Mouse (Mus musculus): ENCODE measurements around the gene Kbtbd3. TPM values are rescaled to one million over a fixed set of nuclear protein-coding genes. Genes with fewer than 3 reads are reported as not detected.

The Kbtbd3 gene
- total and polyA plus RNA-seq, 3 experiments: 1.4 to 2.2 TPM; not detected in 1

DNA sequence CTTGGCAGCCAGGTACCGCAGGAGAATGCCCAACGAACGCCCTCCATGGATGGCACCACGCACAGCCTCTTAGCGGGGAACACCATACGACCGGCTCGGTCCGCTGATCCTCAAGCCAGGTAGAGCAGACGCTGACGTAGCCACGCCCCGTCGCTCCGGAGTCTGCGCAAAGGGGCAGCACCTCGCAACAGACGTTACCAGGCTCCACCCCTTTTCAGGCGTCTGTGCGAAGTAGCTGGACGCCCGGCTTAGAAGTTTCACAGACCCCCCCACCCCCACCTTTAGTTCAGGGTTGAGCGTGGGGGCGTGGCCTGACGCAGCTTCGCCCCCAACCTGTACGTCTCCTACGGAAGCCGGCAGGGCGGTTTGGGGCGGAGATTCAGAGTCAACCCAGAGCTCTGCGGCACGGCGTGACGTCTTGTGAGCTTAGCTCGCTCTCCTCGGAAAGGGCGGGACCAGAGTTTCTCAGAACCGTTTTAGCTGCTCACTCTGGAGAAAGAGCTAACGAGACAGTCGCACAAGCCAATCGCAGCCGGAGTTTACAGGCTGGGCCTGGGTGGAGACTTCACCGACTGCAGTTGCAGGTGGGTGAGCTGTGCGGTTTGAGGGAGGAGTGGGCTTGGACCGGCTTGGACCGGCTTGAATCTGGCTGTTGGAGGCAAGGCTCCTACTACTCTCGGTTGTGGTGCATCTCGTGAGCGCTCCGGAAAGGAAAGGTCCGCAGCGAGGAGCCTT is at the start of gene Kbtbd3, which contains the start of gene Aasdhppt (continued):
- TF ChIP-seq ELF1 (IDR thresholded peaks at IDR 0.05; ENCODE audit: low read depth, low read length) (peak; percentile 70), NELFE (IDR thresholded peaks at IDR 0.05; ENCODE audit: low read depth, low read length) (peak; percentile 98), POLR2A (IDR thresholded peaks at IDR 0.05; ENCODE audit: control insufficient read depth in 1 of 2, insufficient read depth in 1 of 2, low read depth in 1 of 2, low read length in 2 of 2, poor library complexity in 1 of 2) (peak; percentile 95 to 97), ZNF384 (IDR thresholded peaks at IDR 0.05; ENCODE audit: low read depth, low read length) (no peak)

DNA sequence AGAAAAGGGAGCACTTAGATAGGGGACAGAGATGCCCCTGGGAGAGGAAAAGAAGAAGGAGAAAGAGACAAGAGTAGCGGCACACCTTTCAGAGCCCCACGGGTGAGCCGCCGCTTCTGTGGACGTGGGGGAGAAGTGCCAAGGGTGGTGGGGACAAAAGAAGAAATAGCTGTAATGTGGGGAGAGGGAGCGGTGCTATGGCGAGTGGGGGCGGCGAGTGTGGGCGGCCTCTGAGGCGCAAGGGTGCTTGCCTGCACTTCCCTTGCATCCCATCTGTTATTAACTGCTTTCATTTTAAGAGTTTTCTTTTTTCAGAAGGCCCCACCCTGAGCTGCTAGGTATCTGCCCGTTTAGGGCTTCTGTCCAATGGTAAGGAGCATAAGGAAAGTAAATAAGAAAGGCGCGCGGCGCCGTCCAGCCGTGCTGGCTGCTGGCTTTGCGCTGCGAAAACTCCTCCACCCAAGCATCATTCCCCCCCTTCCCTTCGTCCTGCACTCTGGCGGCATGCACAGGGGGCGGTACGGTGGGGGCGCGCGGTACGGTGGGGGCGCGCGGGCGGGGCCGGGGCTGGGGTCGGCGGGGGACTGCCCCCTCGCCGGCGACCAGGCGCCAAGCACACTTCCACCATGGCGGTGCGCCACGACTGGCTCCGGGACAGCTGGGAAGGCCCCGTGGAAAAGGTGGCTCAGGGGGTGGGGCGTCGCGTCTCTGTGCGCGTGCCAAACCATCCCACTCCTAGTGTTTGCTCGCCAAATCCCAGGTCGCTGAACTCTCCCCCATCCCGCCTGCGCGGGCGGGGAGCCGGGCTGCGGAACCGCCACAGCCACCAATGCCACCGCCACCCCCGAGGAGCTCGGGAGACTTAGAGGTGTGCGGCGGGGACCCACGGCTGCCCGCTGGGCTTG is 49.5 kb upstream of the Kbtbd3 start:
- no peaks in the 10 kb centered on the region for H3K27me3 ChIP-seq (ENCODE audit: control insufficient read depth in 1 of 2, insufficient read depth in 2 of 2, low read length in 2 of 2)
- no peak for DNase-seq (ENCODE audit: low read depth, low spot score)
- no peak for TF ChIP-seq POLR2AphosphoS2 (IDR thresholded peaks at IDR 0.05; ENCODE audit: low read length)
- TF ChIP-seq KAT2A (conservative IDR thresholded peaks at IDR 0.05; ENCODE audit: low read depth, low read length): no peak
- TF ChIP-seq ZC3H11A (IDR thresholded peaks at IDR 0.05; ENCODE audit: low read depth, low read length): no peak
- no peak for TF ChIP-seq POLR2A (IDR thresholded peaks at IDR 0.05; ENCODE audit: control insufficient read depth in 1 of 2, insufficient read depth in 1 of 2, low read depth in 1 of 2, low read length in 2 of 2, poor library complexity in 1 of 2)
- TF ChIP-seq SMC3 (IDR thresholded peaks at IDR 0.05; ENCODE audit: low read depth, low read length): no peak
- no peak for TF ChIP-seq NRF1 (IDR thresholded peaks at IDR 0.05; ENCODE audit: insufficient read depth, low read depth, low read length, poor library complexity, severe bottlenecking)
- no peak for TF ChIP-seq ZKSCAN1 (IDR thresholded peaks at IDR 0.05; ENCODE audit: low read depth, low read length)
- no peak for TF ChIP-seq MXI1 (IDR thresholded peaks at IDR 0.05; ENCODE audit: low read depth, low read length)
- TF ChIP-seq RAD21 (IDR thresholded peaks at IDR 0.05; ENCODE audit: low read depth, low read length): no peak
- TF ChIP-seq MEF2A (IDR thresholded peaks at IDR 0.05; ENCODE audit: extremely low read depth, insufficient replicate concordance, low read depth, low read length, poor library complexity, severe bottlenecking): no peak
- TF ChIP-seq EP300 (IDR thresholded peaks at IDR 0.05; ENCODE audit: low read depth in 1 of 2, low read length in 2 of 2): no peak
- TF ChIP-seq ETS1 (IDR thresholded peaks at IDR 0.05; ENCODE audit: low read depth, low read length): no peak
- no peak for TF ChIP-seq ELF1 (IDR thresholded peaks at IDR 0.05; ENCODE audit: low read depth, low read length)
- no peaks in the 10 kb centered on the region for H3K36me3 ChIP-seq (ENCODE audit: control insufficient read depth in 1 of 2, insufficient read depth in 2 of 2, low read length in 2 of 2)
- no peaks in the 10 kb centered on the region for H3K4me1 ChIP-seq (ENCODE audit: control insufficient read depth in 1 of 2, insufficient read depth in 2 of 2, low read length in 2 of 2)
- no peaks in the 10 kb centered on the region for H3K9me3 ChIP-seq (replicated peaks; ENCODE audit: insufficient read depth, low read length)
- H3K9ac ChIP-seq (ENCODE audit: control insufficient read depth, low read depth, low read length, poor library complexity, severe bottlenecking): no peak overlapping the region
- H3K4me3 ChIP-seq (ENCODE audit: control insufficient read depth in 1 of 2, insufficient read depth in 1 of 2, low read depth in 2 of 2, low read length in 2 of 2): no peak overlapping the region
- no peaks in the 10 kb centered on the region for H3K79me2 ChIP-seq (ENCODE audit: control insufficient read depth, insufficient read depth, low read length, poor library complexity)
- H3K27ac ChIP-seq (ENCODE audit: control insufficient read depth, low read depth, low read length): no peak overlapping the region
